Mouse (Mus musculus) limb, embryonic 14.5 days (tissue): ENCODE measurements around the gene Zfp385c. TPM values are rescaled to one million over a fixed set of nuclear protein-coding genes. Genes with fewer than 3 reads are reported as not detected.

Experiments
- ATAC-seq: fragments of 200-750 bp; cut with Nextera tagmentation; 2 replicates; pipeline ENCODE4 v1.8.0; 2017; ENCODE audit warnings: low read depth, moderate number of reproducible peaks, moderate TSS enrichment; ENCODE audit not compliant: low FRiP score
- DNase-seq: peaks from one replicate; pipeline ENCODE4 v3.0.0-alpha.2; 2015; ENCODE audit warnings: low spot score
- H3K27ac ChIP-seq: fragments of 300-500 bp; sonication (generic); replicated peaks from 2 replicates; pipeline ENCODE4 v1.5.1; 2014; ENCODE audit warnings: low read depth, mild to moderate bottlenecking, low read length, moderate library complexity, mixed read lengths
- H3K27me3 ChIP-seq: fragments of 300-500 bp; sonication (generic); 2 replicates; pipeline ENCODE4 v1.6.1; 2014; ENCODE audit warnings: low read length, mixed read lengths; ENCODE audit not compliant: control insufficient read depth, insufficient read depth
- H3K36me3 ChIP-seq: fragments of 300-500 bp; sonication (generic); 2 replicates; pipeline ENCODE4 v1.6.1; 2014; ENCODE audit warnings: mild to moderate bottlenecking, low read length, moderate library complexity, mixed read lengths; ENCODE audit not compliant: control insufficient read depth, insufficient read depth
- H3K4me1 ChIP-seq: fragments of 300-500 bp; sonication (generic); 2 replicates; pipeline ENCODE4 v1.6.1; 2014; ENCODE audit warnings: antibody characterized with exemption, low read length, mixed read lengths; ENCODE audit not compliant: control insufficient read depth, insufficient read depth
- H3K4me2 ChIP-seq: fragments of 300-500 bp; sonication (generic); replicated peaks from 2 replicates; pipeline ENCODE4 v1.6.1; 2014; ENCODE audit warnings: low read depth, mild to moderate bottlenecking, low read length, moderate library complexity; ENCODE audit not compliant: severe bottlenecking
- H3K4me3 ChIP-seq: fragments of 300-500 bp; sonication (generic); replicated peaks from 2 replicates; pipeline ENCODE4 v1.5.1; 2014; ENCODE audit warnings: low read length
- H3K9ac ChIP-seq: fragments of 300-500 bp; sonication (generic); 2 replicates; pipeline ENCODE4 v1.6.1; 2014; ENCODE audit warnings: mild to moderate bottlenecking, low read depth, low read length, moderate library complexity; ENCODE audit not compliant: severe bottlenecking
- H3K9me3 ChIP-seq: fragments of 300-500 bp; sonication (generic); 2 replicates; pipeline ENCODE4 v1.6.1; 2016; ENCODE audit warnings: low read length; ENCODE audit not compliant: control insufficient read depth
- POLR2A ChIP-seq: fragments of 200-500 bp; IDR thresholded peaks from 2 replicates; pipeline ENCODE4 v1.8.0; 2012; ENCODE audit warnings: inconsistent platforms, mild to moderate bottlenecking, moderate library complexity, borderline replicate concordance; ENCODE audit not compliant: insufficient read depth, insufficient read length; ENCODE audit errors: extremely low read depth
- WGBS: fragments of 180-500 bp; shearing (Covaris S2); extraction: QIAGEN DNeasy Blood & Tissue Kit; methylation state at CpG from one replicate; pipeline ENCODE4 v1.1.7; 2014; 5-methylcytosine and 5-hydroxymethylcytosine counted together
- polyA plus RNA-seq, 2 experiments: library from polyadenylated mRNA; depleted of rRNA in 1 of 2; stranded (reverse) in 1 of 2; unstranded in 1 of 2; fragments of >200 nt; fragmentation: Nextera tagmentation in 1 of 2; extraction: Ambion mirVana in 1 of 2; gene quantifications; 2 replicates each; pipeline versions ENCODE4 v1.2.1 to v1.2.3; 2012 to 2014

The Zfp385c gene
- polyA plus RNA-seq, 2 experiments, result 0.72 to 6.4 TPM

GRCm38 (mm10) chr11:100581756-100582155 lies 110.5 kb downstream of the Zfp385c start:
- WGBS, result 77% methylated on average over 4 of the region's 4 CpGs
- TF ChIP-seq POLR2A, result no peak

GRCm38 (mm10) chr11:100580275-100580674 lies 112.0 kb downstream of the Zfp385c start:
- ATAC-seq, result no peak
- peaks cover 68% of the 10 kb centered on the region for H3K36me3 ChIP-seq

More at GRCm38 (mm10) chr11:100581756-100582155, 110.5 kb downstream of the Zfp385c start:
- peaks cover 83% of the 10 kb centered on the region for H3K36me3 ChIP-seq
- no peaks in the 10 kb centered on the region for H3K9me3 ChIP-seq
- no peaks in the 10 kb centered on the region for H3K4me1 ChIP-seq
- DNase-seq (no peak), ATAC-seq (no peak)
- H3K9ac ChIP-seq, result no peak overlapping the region
- H3K27ac ChIP-seq, result no peak overlapping the region
- no peak overlapping the region for H3K4me2 ChIP-seq
- no peaks in the 10 kb centered on the region for H3K27me3 ChIP-seq
- no peak overlapping the region for H3K4me3 ChIP-seq

GRCm38 (mm10) chr11:100579116-100579799 lies 113.0 kb downstream of the Zfp385c start:
- no peak overlapping the region for H3K4me3 ChIP-seq
- H3K27me3 ChIP-seq, result no peaks in the 10 kb centered on the region
- no peaks in the 10 kb centered on the region for H3K9me3 ChIP-seq
- H3K4me2 ChIP-seq, result no peak overlapping the region
- ATAC-seq, result no peak
- WGBS, result 89% methylated on average over 9 of the region's 9 CpGs
- no peak overlapping the region for H3K9ac ChIP-seq
- no peak overlapping the region for H3K27ac ChIP-seq
- H3K4me1 ChIP-seq, result no peaks in the 10 kb centered on the region
- no peak for TF ChIP-seq POLR2A
- peaks cover 58% of the 10 kb centered on the region for H3K36me3 ChIP-seq
- no peak for DNase-seq

More at GRCm38 (mm10) chr11:100580275-100580674, 112.0 kb downstream of the Zfp385c start:
- 80% methylated on average over 13 of the region's 13 CpGs for WGBS
- no peak for TF ChIP-seq POLR2A
- H3K9ac ChIP-seq, result no peak overlapping the region
- no peaks in the 10 kb centered on the region for H3K4me1 ChIP-seq
- no peaks in the 10 kb centered on the region for H3K27me3 ChIP-seq
- H3K27ac ChIP-seq, result no peak overlapping the region
- H3K4me3 ChIP-seq, result no peak overlapping the region
- DNase-seq, result no peak
- H3K4me2 ChIP-seq, result no peak overlapping the region
- H3K9me3 ChIP-seq, result no peaks in the 10 kb centered on the region

GRCm38 (mm10) chr11:100577852-100578599 lies 114.2 kb downstream of the Zfp385c start:
- Histone ChIP-seq H3K27ac (no peak overlapping the region), H3K4me1 (no peaks in the 10 kb centered on the region), H3K27me3 (no peaks in the 10 kb centered on the region), H3K4me3 (no peak overlapping the region), H3K4me2 (no peak overlapping the region), H3K9me3 (no peaks in the 10 kb centered on the region), H3K36me3 (peaks cover 46% of the 10 kb centered on the region), H3K9ac (no peak overlapping the region)
- WGBS, result 78% methylated on average over 8 of the region's 8 CpGs
- TF ChIP-seq POLR2A, result no peak
- no peak for ATAC-seq
- DNase-seq, result no peak

Other genes starting within 250 kb of the Zfp385c start
- 5.5 and 5.8 TPM in 2 replicates for gene Klhl11, start 219.7 kb downstream of the Zfp385c start, polyA plus RNA-seq (2012; rRNA removed)
- gene Klhl11, start 219.7 kb downstream of the Zfp385c start, polyA plus RNA-seq (2014; fragmentation: Nextera tagmentation; extraction: Ambion mirVana), result 11.5 and 12.5 TPM in 2 replicates
- 108 and 118 TPM in 2 replicates for gene Acly, start 164.5 kb downstream of the Zfp385c start, polyA plus RNA-seq (2012; rRNA removed)
- gene Acly, start 164.5 kb downstream of the Zfp385c start, polyA plus RNA-seq (2014; fragmentation: Nextera tagmentation; extraction: Ambion mirVana), result 156 and 159 TPM in 2 replicates
- gene Ttc25, start 146.8 kb downstream of the Zfp385c start, polyA plus RNA-seq (2012; rRNA removed), result 0.42 and 0.55 TPM in 2 replicates
- 0.14 and 0.40 TPM in 2 replicates for gene Ttc25, start 146.8 kb downstream of the Zfp385c start, polyA plus RNA-seq (2014; fragmentation: Nextera tagmentation; extraction: Ambion mirVana)
- 15.9 and 17.0 TPM in 2 replicates for gene Cnp, start 117.6 kb downstream of the Zfp385c start, polyA plus RNA-seq (2012; rRNA removed)
- gene Cnp, start 117.6 kb downstream of the Zfp385c start, polyA plus RNA-seq (2014; fragmentation: Nextera tagmentation; extraction: Ambion mirVana), result 21.3 and 26.0 TPM in 2 replicates
- gene Nkiras2, start 73.2 kb downstream of the Zfp385c start, polyA plus RNA-seq (2012; rRNA removed), result 68.7 and 90.5 TPM in 2 replicates
- gene Nkiras2, start 73.2 kb downstream of the Zfp385c start, polyA plus RNA-seq (2014; fragmentation: Nextera tagmentation; extraction: Ambion mirVana), result 76.4 and 82.9 TPM in 2 replicates
- 179 and 225 TPM in 2 replicates for gene Dnajc7, start 72.3 kb downstream of the Zfp385c start, polyA plus RNA-seq (2012; rRNA removed)
- 73.3 and 74.1 TPM in 2 replicates for gene Dnajc7, start 72.3 kb downstream of the Zfp385c start, polyA plus RNA-seq (2014; fragmentation: Nextera tagmentation; extraction: Ambion mirVana)
- 3.2 and 3.9 TPM in 2 replicates for gene Dhx58, start 11.8 kb upstream of the Zfp385c start, polyA plus RNA-seq (2012; rRNA removed)
- gene Dhx58, start 11.8 kb upstream of the Zfp385c start, polyA plus RNA-seq (2014; fragmentation: Nextera tagmentation; extraction: Ambion mirVana), result 2.2 and 2.3 TPM in 2 replicates
- 70.8 and 78.1 TPM in 2 replicates for gene Kat2a, start 20.0 kb upstream of the Zfp385c start, polyA plus RNA-seq (2012; rRNA removed)
- gene Kat2a, start 20.0 kb upstream of the Zfp385c start, polyA plus RNA-seq (2014; fragmentation: Nextera tagmentation; extraction: Ambion mirVana), result 55.8 and 57.4 TPM in 2 replicates
- gene Hspb9, start 21.4 kb upstream of the Zfp385c start, polyA plus RNA-seq (2012; rRNA removed), result not detected in 2 replicates
- 0.77 TPM in 1 of 2 replicates, not detected in the other for gene Hspb9, start 21.4 kb upstream of the Zfp385c start, polyA plus RNA-seq (2014; fragmentation: Nextera tagmentation; extraction: Ambion mirVana)
- gene Rab5c, start 45.8 kb upstream of the Zfp385c start, polyA plus RNA-seq (2012; rRNA removed), result 188 and 227 TPM in 2 replicates
- gene Rab5c, start 45.8 kb upstream of the Zfp385c start, polyA plus RNA-seq (2014; fragmentation: Nextera tagmentation; extraction: Ambion mirVana), result 73.2 and 75.1 TPM in 2 replicates
- gene Kcnh4, start 67.5 kb upstream of the Zfp385c start, polyA plus RNA-seq (2012; rRNA removed), result 0.09 TPM in 2 replicates
- gene Kcnh4, start 67.5 kb upstream of the Zfp385c start, polyA plus RNA-seq (2014; fragmentation: Nextera tagmentation; extraction: Ambion mirVana), result not detected in 2 replicates
- not detected in 2 replicates for gene Hcrt, start 70.5 kb upstream of the Zfp385c start, polyA plus RNA-seq (2012; rRNA removed)
- not detected in 2 replicates for gene Hcrt, start 70.5 kb upstream of the Zfp385c start, polyA plus RNA-seq (2014; fragmentation: Nextera tagmentation; extraction: Ambion mirVana)
- 12.1 and 14.0 TPM in 2 replicates for gene Ghdc, start 78.5 kb upstream of the Zfp385c start, polyA plus RNA-seq (2012; rRNA removed)
- gene Ghdc, start 78.5 kb upstream of the Zfp385c start, polyA plus RNA-seq (2014; fragmentation: Nextera tagmentation; extraction: Ambion mirVana), result 3.7 and 5.7 TPM in 2 replicates
- gene Stat5b, start 158.3 kb upstream of the Zfp385c start, polyA plus RNA-seq (2012; rRNA removed), result 24.4 and 27.0 TPM in 2 replicates
- 21.9 and 22.1 TPM in 2 replicates for gene Stat5b, start 158.3 kb upstream of the Zfp385c start, polyA plus RNA-seq (2014; fragmentation: Nextera tagmentation; extraction: Ambion mirVana)
- 8.0 and 11.3 TPM in 2 replicates for gene Stat5a, start 166.9 kb upstream of the Zfp385c start, polyA plus RNA-seq (2012; rRNA removed)
- gene Stat5a, start 166.9 kb upstream of the Zfp385c start, polyA plus RNA-seq (2014; fragmentation: Nextera tagmentation; extraction: Ambion mirVana), result 5.3 and 7.8 TPM in 2 replicates
- 56.1 and 66.2 TPM in 2 replicates for gene Stat3, start 247.1 kb upstream of the Zfp385c start, polyA plus RNA-seq (2012; rRNA removed)
- gene Stat3, start 247.1 kb upstream of the Zfp385c start, polyA plus RNA-seq (2014; fragmentation: Nextera tagmentation; extraction: Ambion mirVana), result 63.0 and 65.9 TPM in 2 replicates